Mouse (Mus musculus) E14TG2a.4 (cell line): ENCODE measurements at regions not wholly inside any gene's neighbourhood (a gene's known extent, or its start where the extent isn't known, plus 50 kb on each side); places are given as distances from the start of the nearest gene placed in this dataset.

Experiments used
- CTCF ChIP-seq: conservative IDR thresholded peaks from 2 replicates; pipeline ENCODE4 v1.5.1; 2014; ENCODE audit warnings: low read length
- POU5F1 ChIP-seq: IDR thresholded peaks from 2 replicates; pipeline ENCODE4 v1.6.1; 2014; ENCODE audit warnings: low read length, borderline replicate concordance

GRCm38 (mm10) chr10:35057282-35057681 is 574.1 kb downstream of the Frk start:
- no peak for TF ChIP-seq CTCF
- TF ChIP-seq POU5F1, result no peak
